Mouse (Mus musculus) splenic B cell, adult 2 months (primary cell): Measurements from ENCODE around the gene Prkca.

Experiments
- DNase-seq: peaks from one replicate; pipeline ENCODE4 v3.0.0-alpha.2; 2011; ENCODE audit warnings: low read depth, low spot score
- H3K27me3 ChIP-seq: 2 replicates; pipeline ENCODE4 v1.6.1; 2012; ENCODE audit warnings: mild to moderate bottlenecking, low read length, moderate library complexity, mixed read lengths; ENCODE audit not compliant: control insufficient read depth, poor library complexity, insufficient read depth, severe bottlenecking
- H3K36me3 ChIP-seq: 2 replicates; pipeline ENCODE4 v1.6.1; 2012; ENCODE audit warnings: mild to moderate bottlenecking, low read length, moderate library complexity, mixed read lengths; ENCODE audit not compliant: control insufficient read depth, poor library complexity, insufficient read depth, severe bottlenecking

Prkca gene

DNA sequence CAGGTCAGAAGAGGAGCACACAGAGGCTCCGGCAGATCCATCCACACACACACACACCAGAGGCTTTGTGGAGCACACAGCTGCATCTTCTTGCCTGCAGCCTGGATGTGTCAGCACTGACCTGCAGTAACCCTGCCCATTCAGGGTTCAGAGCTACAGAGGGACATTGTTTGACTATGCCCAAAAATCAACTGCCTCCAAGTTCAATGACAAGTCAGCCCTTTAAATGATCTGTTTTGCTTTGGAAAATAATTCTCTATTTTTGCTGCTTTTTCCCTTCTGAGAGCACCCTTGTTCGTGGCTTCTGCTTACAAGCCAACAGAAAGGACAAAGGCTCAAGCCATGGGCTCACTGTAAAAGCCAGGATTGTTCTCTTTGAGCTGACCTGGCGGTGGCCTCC is 322.8 kb downstream of the Prkca start:
- no peaks in the 10 kb centered on the region for H3K36me3 ChIP-seq
- no peak for DNase-seq
- H3K27me3 ChIP-seq, result no peaks in the 10 kb centered on the region

GRCm38 (mm10) chr11:108015284-108015683 is 328.4 kb downstream of the Prkca start:
- H3K27me3 ChIP-seq, result no peaks in the 10 kb centered on the region
- no peaks in the 10 kb centered on the region; the same call in 1 of the 2 replicates for H3K36me3 ChIP-seq
- DNase-seq, result no peak

DNA sequence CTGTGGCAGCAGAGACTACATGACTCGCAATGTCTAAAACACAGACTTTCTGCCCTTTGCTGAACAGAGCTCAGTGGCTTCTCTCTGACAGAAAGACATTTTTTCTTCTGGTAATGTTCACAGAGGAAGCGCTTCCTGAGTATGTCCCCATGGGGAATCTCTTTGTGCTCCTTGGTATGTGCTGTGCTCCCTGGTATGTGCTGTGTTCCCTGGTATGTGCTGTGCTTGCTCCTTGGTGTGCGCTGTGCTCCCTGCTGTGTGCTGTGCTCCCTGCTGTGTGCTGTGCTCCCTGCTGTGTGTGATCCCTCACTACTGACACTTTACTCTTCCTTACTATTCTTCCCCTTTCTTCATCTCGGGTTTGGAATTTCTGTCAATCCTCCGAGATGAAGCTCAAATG is 330.3 kb downstream of the Prkca start:
- Histone ChIP-seq H3K36me3 (no peaks in the 10 kb centered on the region; the same call in 1 of the 2 replicates), H3K27me3 (no peaks in the 10 kb centered on the region)
- no peak for DNase-seq

DNA sequence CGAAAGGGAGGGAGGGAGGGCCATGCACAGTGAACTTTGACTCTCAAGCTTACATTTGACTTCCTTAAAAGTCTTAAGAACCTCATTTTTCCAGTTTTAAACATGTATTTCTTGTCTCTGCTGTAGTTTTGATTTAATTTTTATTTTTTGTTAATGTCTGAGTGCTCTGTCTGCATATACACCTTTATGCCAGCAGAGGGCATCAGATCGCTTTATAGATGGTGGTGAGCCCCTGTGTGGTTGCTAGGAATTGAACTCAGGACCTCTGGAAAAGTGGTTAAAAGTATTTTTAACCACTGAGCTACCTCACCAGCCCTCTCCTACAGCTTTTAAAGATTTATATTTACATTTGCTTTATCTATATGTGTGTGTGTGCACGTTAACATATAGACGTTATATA is 333.3 kb downstream of the Prkca start:
- Histone ChIP-seq H3K27me3 (no peaks in the 10 kb centered on the region), H3K36me3 (no peaks in the 10 kb centered on the region; the same call in 1 of the 2 replicates)
- peak; percentile 56 for DNase-seq

DNA sequence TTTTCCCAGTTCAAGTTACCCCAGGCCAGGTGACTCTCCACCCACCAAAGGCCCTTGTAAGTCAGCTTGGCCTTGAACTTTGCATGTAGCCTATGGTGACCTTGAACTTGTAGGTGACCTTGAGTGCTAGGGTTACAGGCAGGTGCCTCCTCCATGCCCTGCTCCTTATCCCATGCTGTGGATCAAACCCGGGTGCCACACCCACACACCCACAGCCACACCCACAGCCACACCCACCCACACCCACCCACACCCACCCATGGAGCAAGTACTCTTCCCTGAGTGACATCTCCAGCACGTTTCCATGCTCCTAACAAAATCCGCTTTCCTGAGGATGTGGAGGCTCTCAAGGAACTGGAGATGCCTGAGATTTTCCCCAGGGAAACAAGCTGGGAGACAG is 344.8 kb downstream of the Prkca start:
- Histone ChIP-seq H3K27me3 (no peaks in the 10 kb centered on the region), H3K36me3 (no peaks in the 10 kb centered on the region)
- no peak for DNase-seq

GRCm38 (mm10) chr11:107996896-107997670 is 346.6 kb downstream of the Prkca start:
- H3K36me3 ChIP-seq, result no peaks in the 10 kb centered on the region
- H3K27me3 ChIP-seq, result no peaks in the 10 kb centered on the region
- DNase-seq, result no peak

DNA sequence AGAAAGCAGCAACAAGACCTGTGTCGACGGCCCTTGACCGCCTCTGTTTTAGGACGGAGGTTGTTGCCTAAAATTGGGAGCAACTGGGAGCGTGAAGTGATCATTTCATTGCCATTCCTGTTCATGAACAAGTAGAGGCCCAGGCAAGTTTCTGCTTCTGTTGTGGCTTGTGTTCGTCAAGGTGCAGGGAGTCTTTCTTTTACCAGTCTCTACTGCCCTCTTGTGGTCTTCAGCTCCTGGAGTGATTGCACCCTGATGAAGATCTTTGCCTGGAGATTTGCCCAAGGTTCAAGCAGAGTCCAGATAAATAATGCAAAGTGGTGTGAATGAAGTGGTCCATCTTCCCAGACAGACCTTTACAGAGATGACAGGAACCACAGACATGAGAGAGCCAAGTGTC is 349.2 kb downstream of the Prkca start:
- H3K27me3 ChIP-seq, result no peaks in the 10 kb centered on the region
- H3K36me3 ChIP-seq, result no peaks in the 10 kb centered on the region
- DNase-seq, result peak; percentile 56

GRCm38 (mm10) chr11:107993792-107994191 is 349.9 kb downstream of the Prkca start:
- H3K27me3 ChIP-seq, result no peaks in the 10 kb centered on the region
- no peak for DNase-seq
- no peaks in the 10 kb centered on the region for H3K36me3 ChIP-seq

- H3K36me3 ChIP-seq, result no peaks in the 10 kb centered on the region
- no peak for DNase-seq
- no peaks in the 10 kb centered on the region for H3K27me3 ChIP-seq
These were observed 351.2 kb downstream of the Prkca start for GRCm38 (mm10) chr11:107992500-107992899.

GRCm38 (mm10) chr11:107991990-107992389 is 351.7 kb downstream of the Prkca start:
- no peaks in the 10 kb centered on the region for H3K36me3 ChIP-seq
- H3K27me3 ChIP-seq, result no peaks in the 10 kb centered on the region
- DNase-seq, result no peak

DNA sequence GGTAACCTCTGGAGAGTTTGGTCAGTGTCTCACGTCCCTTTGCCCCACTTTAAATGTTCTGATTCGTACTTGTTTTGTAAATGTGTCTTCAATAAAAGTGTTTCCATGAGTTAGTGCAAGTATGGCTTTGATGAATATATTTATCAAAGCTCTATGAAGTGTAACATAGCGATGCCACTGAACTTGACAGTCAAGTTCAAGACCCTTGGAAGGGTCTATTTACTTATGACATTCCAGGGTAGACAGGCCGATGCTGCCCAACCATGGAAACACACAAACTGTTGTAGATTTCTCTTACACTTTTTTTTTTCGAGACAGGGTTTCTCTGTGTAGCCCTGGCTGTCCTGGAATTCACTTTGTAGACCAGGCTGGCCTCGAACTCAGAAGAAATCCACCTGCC is 354.5 kb downstream of the Prkca start:
- Histone ChIP-seq H3K27me3 (no peaks in the 10 kb centered on the region), H3K36me3 (no peaks in the 10 kb centered on the region)
- DNase-seq, result no peak

DNA sequence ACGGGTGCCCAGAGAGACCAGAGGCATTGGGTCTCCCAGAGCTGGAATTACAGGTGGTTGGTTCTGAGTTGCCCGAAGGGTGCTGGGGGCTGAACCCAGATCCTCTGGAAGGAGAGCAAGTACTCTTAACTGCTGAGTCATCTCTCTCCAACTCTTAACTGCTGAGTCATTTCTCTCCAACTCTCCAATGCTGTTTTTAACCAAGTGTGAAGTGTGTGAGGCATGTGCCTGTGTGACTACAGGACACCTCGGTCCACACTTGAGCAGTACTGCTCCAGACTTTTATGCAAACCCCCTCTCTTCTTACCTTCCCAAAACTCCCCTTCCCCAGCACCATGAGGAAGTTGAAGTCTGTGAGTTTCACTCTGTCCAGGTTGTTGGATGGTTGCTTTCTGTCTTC is 357.8 kb downstream of the Prkca start:
- no peak for DNase-seq
- Histone ChIP-seq H3K27me3 (no peaks in the 10 kb centered on the region), H3K36me3 (no peaks in the 10 kb centered on the region)

- no peak for DNase-seq
- H3K36me3 ChIP-seq, result no peaks in the 10 kb centered on the region; the same call in 1 of the 2 replicates
- no peaks in the 10 kb centered on the region for H3K27me3 ChIP-seq
These were observed 359.8 kb downstream of the Prkca start for GRCm38 (mm10) chr11:107983883-107984282.

GRCm38 (mm10) chr11:107983224-107983623 is 360.5 kb downstream of the Prkca start:
- DNase-seq, result no peak
- H3K36me3 ChIP-seq, result no peaks in the 10 kb centered on the region; the same call in 1 of the 2 replicates

GRCm38 (mm10) chr11:107982225-107982896 is 361.4 kb downstream of the Prkca start:
- Histone ChIP-seq H3K27me3 (no peaks in the 10 kb centered on the region), H3K36me3 (no peaks in the 10 kb centered on the region; the same call in 1 of the 2 replicates)
- DNase-seq, result no peak

More at GRCm38 (mm10) chr11:107983224-107983623, 360.5 kb downstream of the Prkca start:
- H3K27me3 ChIP-seq, result no peaks in the 10 kb centered on the region
